23 mouse cellular contexts compared by ENCODE assay signal in genomic region chr16:20112649-20113048, GRCm38 (mm10). TPM values are rescaled to one million over a fixed set of nuclear protein-coding genes. Genes with fewer than 3 reads are reported as not detected.
DNase-seq lines count a peak whose midpoint lies in the region; ATAC-seq and TF ChIP-seq lines count a peak whose summit lies in the region.
"Had no signal": no experiment of that assay in that cellular context is flagged by ENCODE, and none has a peak within 500 bp of the region (broad histone marks: within the 10 kb centered on the region; RNA-seq: fewer than 3 reads in every experiment).

No protein-coding gene starts in this region.

- peak; percentile 22 for DNase-seq in forebrain, embryonic 14.5 days (ENCODE audit: low spot score)
- DNase-seq in forebrain, embryonic 11.5 days (ENCODE audit: low spot score), result no peak
- DNase-seq in gastrocnemius, postnatal 14 days, result peak; percentile 31
- DNase-seq in gastrocnemius, adult 8-10 months (ENCODE audit: low spot score in 2 of 2), result no peak
- no peak for DNase-seq in midbrain, embryonic 10.5 days (ENCODE audit: low spot score)
- peak; percentile 7 for DNase-seq in hindbrain, postnatal 0 days (ENCODE audit: low spot score)
- DNase-seq: cerebellum, adult 11-12 months; heart, postnatal 36 days; kidney, adult 9 months; kidney, postnatal 14 days; layer of hippocampus, adult 9-11 months; liver; thymus, adult 2 months; thymus, postnatal 36 days had no signal

- H3K9me3 ChIP-seq in forebrain, embryonic 14.5 days (replicated peaks; ENCODE audit: control insufficient read depth, low read length), result peaks cover 4% of the 10 kb centered on the region; the same call in 1 of the 2 replicates
- no peaks in the 10 kb centered on the region for H3K9me3 ChIP-seq in forebrain, embryonic 11.5 days (ENCODE audit: control insufficient read depth, low read length)
- no peaks in the 10 kb centered on the region; the same call in 1 of the 2 replicates for H3K9me3 ChIP-seq in midbrain, embryonic 13.5 days
- peaks cover 9% of the 10 kb centered on the region; the same call in 1 of the 2 replicates for H3K9me3 ChIP-seq in midbrain, embryonic 10.5 days (replicated peaks)
- H3K9me3 ChIP-seq in hindbrain, postnatal 0 days (ENCODE audit: low read length), result no peaks in the 10 kb centered on the region
- H3K9me3 ChIP-seq: lung, embryonic 15.5 days; neural tube, embryonic 13.5 days had no signal

- no peak overlapping the region for H3K9ac ChIP-seq in forebrain, embryonic 14.5 days (ENCODE audit: low read length)
- H3K9ac ChIP-seq in forebrain, embryonic 11.5 days (ENCODE audit: low read length), result no peak overlapping the region
- no peak overlapping the region for H3K9ac ChIP-seq in midbrain, embryonic 13.5 days (replicated peaks)
- H3K9ac ChIP-seq in hindbrain, postnatal 0 days (replicated peaks; ENCODE audit: low read length), result no peak overlapping the region
- H3K9ac ChIP-seq: liver, embryonic 14.5 days; lung, embryonic 15.5 days; neural tube, embryonic 13.5 days had no signal

- no peak for TF ChIP-seq CTCF in hindbrain, postnatal 0 days (IDR thresholded peaks at IDR 0.05; ENCODE audit: low read depth)

- 70% methylated on average over 2 of the region's 2 CpGs for WGBS in forebrain, embryonic 14.5 days
- 85% methylated on average over 2 of the region's 2 CpGs for WGBS in forebrain, embryonic 11.5 days
- 75% methylated on average over 2 of the region's 2 CpGs for WGBS in midbrain, embryonic 13.5 days
- 88% methylated on average over 2 of the region's 2 CpGs for WGBS in midbrain, embryonic 10.5 days
- 42% methylated on average over 2 of the region's 2 CpGs for WGBS in hindbrain, postnatal 0 days

- ATAC-seq in forebrain, embryonic 14.5 days, result peak; percentile 26; the same call in 1 of the 2 replicates
- no peak for ATAC-seq in forebrain, embryonic 11.5 days (replicated peaks; ENCODE audit: low FRiP score)
- ATAC-seq in midbrain, embryonic 13.5 days, result 0 out of 2 replicates have a peak, but pooled peaks have one; percentile 44
- no peak for ATAC-seq in hindbrain, postnatal 0 days
- ATAC-seq: CD4-positive, CD25-positive, alpha-beta regulatory T cell, adult 4 months; intestine, postnatal 0 days had no signal

- peaks cover 79% of the 10 kb centered on the region for H3K36me3 ChIP-seq in forebrain, embryonic 14.5 days (ENCODE audit: control insufficient read depth, insufficient read depth, low read length)
- peaks cover 11% of the 10 kb centered on the region for H3K36me3 ChIP-seq in forebrain, embryonic 11.5 days (ENCODE audit: control insufficient read depth, insufficient read depth, low read length)
- H3K36me3 ChIP-seq in midbrain, embryonic 13.5 days, result peaks cover 74% of the 10 kb centered on the region
- peaks cover 72% of the 10 kb centered on the region for H3K36me3 ChIP-seq in midbrain, embryonic 10.5 days
- H3K36me3 ChIP-seq in hindbrain, postnatal 0 days (ENCODE audit: insufficient read depth, low read length), result peaks cover 26% of the 10 kb centered on the region

- no peak overlapping the region for H3K27ac ChIP-seq in forebrain, embryonic 14.5 days (ENCODE audit: low read depth, low read length)
- H3K27ac ChIP-seq in forebrain, embryonic 11.5 days (ENCODE audit: low read depth, low read length), result no peak overlapping the region
- H3K27ac ChIP-seq in midbrain, embryonic 13.5 days, result no peak overlapping the region
- H3K27ac ChIP-seq in midbrain, embryonic 10.5 days (replicated peaks), result no peak overlapping the region
- H3K27ac ChIP-seq in hindbrain, postnatal 0 days, result no peak overlapping the region
- H3K27ac ChIP-seq: liver, embryonic 14.5 days; lung, embryonic 15.5 days; neural tube, embryonic 13.5 days had no signal

- H3K4me2 ChIP-seq in forebrain, embryonic 14.5 days (ENCODE audit: low read length), result no peak overlapping the region
- no peak overlapping the region for H3K4me2 ChIP-seq in forebrain, embryonic 11.5 days (ENCODE audit: low read depth, low read length, severe bottlenecking)
- H3K4me2 ChIP-seq in midbrain, embryonic 13.5 days (replicated peaks), result no peak overlapping the region
- no peak overlapping the region for H3K4me2 ChIP-seq in hindbrain, postnatal 0 days (ENCODE audit: low read depth, low read length)
- H3K4me2 ChIP-seq: heart, embryonic 11.5 days; lung, embryonic 15.5 days; midbrain, embryonic 11.5 days; neural tube, embryonic 13.5 days had no signal

- no peaks in the 10 kb centered on the region for H3K27me3 ChIP-seq in forebrain, embryonic 14.5 days (replicated peaks; ENCODE audit: control insufficient read depth, insufficient read depth, low read length)
- H3K27me3 ChIP-seq in forebrain, embryonic 11.5 days (ENCODE audit: control insufficient read depth, insufficient read depth, low read length), result no peaks in the 10 kb centered on the region; the same call in 1 of the 2 replicates
- H3K27me3 ChIP-seq in midbrain, embryonic 13.5 days, result 0 out of 2 replicates have a peak, but pooled peaks cover 2% of the 10 kb centered on the region
- peaks cover 20% of the 10 kb centered on the region for H3K27me3 ChIP-seq in midbrain, embryonic 10.5 days (ENCODE audit: low read depth, poor library complexity, severe bottlenecking)
- no peaks in the 10 kb centered on the region for H3K27me3 ChIP-seq in hindbrain, postnatal 0 days (ENCODE audit: insufficient read depth, low read length)
- H3K27me3 ChIP-seq: lung, embryonic 15.5 days; neural tube, embryonic 13.5 days had no signal

- H3K4me1 ChIP-seq in forebrain, embryonic 14.5 days (ENCODE audit: control insufficient read depth, insufficient read depth, low read length), result peaks cover 4% of the 10 kb centered on the region; the same call in 1 of the 2 replicates
- no peaks in the 10 kb centered on the region for H3K4me1 ChIP-seq in forebrain, embryonic 11.5 days (replicated peaks; ENCODE audit: control insufficient read depth, insufficient read depth, low read length)
- H3K4me1 ChIP-seq in midbrain, embryonic 13.5 days (replicated peaks), result peaks cover 27% of the 10 kb centered on the region
- peaks cover 7% of the 10 kb centered on the region for H3K4me1 ChIP-seq in midbrain, embryonic 10.5 days
- H3K4me1 ChIP-seq in hindbrain, postnatal 0 days (ENCODE audit: insufficient read depth, low read length), result no peaks in the 10 kb centered on the region
- H3K4me1 ChIP-seq: lung, embryonic 15.5 days had no signal

- intact Hi-C loops in gastrocnemius, postnatal 14 days (cut with DNase I; ENCODE audit: low total_unique reads), result no loop called here

- H3K4me3 ChIP-seq in forebrain, embryonic 14.5 days (ENCODE audit: low read depth, low read length), result no peak overlapping the region
- no peak overlapping the region for H3K4me3 ChIP-seq in forebrain, embryonic 11.5 days (ENCODE audit: low read depth, low read length)
- no peak overlapping the region for H3K4me3 ChIP-seq in midbrain, embryonic 13.5 days (replicated peaks)
- H3K4me3 ChIP-seq in midbrain, embryonic 10.5 days, result no peak overlapping the region
- H3K4me3 ChIP-seq in hindbrain, postnatal 0 days (ENCODE audit: low read length), result no peak overlapping the region
- H3K4me3 ChIP-seq: lung, embryonic 15.5 days; myocyte; neural tube, embryonic 13.5 days had no signal

RNA-seq across cellular contexts. Expression of gene Klhl24, which starts 15.3 kb away (rescaled TPM):
- polyA plus RNA-seq in forebrain, embryonic 14.5 days (2014; fragmentation: Nextera tagmentation; extraction: Ambion mirVana), result 70.8 and 82.2 TPM in 2 replicates
- 30.6 and 33.0 TPM in 2 replicates for polyA plus RNA-seq in forebrain, embryonic 11.5 days (2014; fragmentation: Nextera tagmentation; extraction: Ambion mirVana)
- 100 to 1,000 TPM; 163 to 199 TPM for total RNA-seq in gastrocnemius, postnatal 14 days (2021)
- 100 to 1,000 TPM; 149 to 159 (median 156) TPM for total RNA-seq in gastrocnemius, adult 8-10 months (2022)
- polyA plus RNA-seq in midbrain, embryonic 13.5 days (2015; fragmentation: Nextera tagmentation; extraction: Ambion mirVana), result 64.6 and 69.3 TPM in 2 replicates
- polyA plus RNA-seq in midbrain, embryonic 10.5 days (2016; fragmentation: Nextera tagmentation; extraction: Ambion mirVana), result 20.6 and 34.6 TPM in 2 replicates
- 75.5 and 80.7 TPM in 2 replicates for total RNA-seq in hindbrain, postnatal 0 days (2014; rRNA removed)
- 34.8 and 36.2 TPM in 2 replicates for polyA plus RNA-seq in hindbrain, postnatal 0 days (2015; fragmentation: Nextera tagmentation; extraction: Ambion mirVana)

RNA-seq across cellular contexts. Expression of gene Yeats2, which starts 28.2 kb away (rescaled TPM):
- 15.5 and 19.5 TPM in 2 replicates for polyA plus RNA-seq in forebrain, embryonic 14.5 days (2014; fragmentation: Nextera tagmentation; extraction: Ambion mirVana)
- 46.8 and 51.4 TPM in 2 replicates for polyA plus RNA-seq in forebrain, embryonic 11.5 days (2014; fragmentation: Nextera tagmentation; extraction: Ambion mirVana)
- 10 to 100 TPM; 12.4 to 12.5 TPM for total RNA-seq in gastrocnemius, postnatal 14 days (2021)
- total RNA-seq in gastrocnemius, adult 8-10 months (2022), result 1 to 10 TPM; 3.3 to 7.6 (median 5.8) TPM
- 28.1 and 29.6 TPM in 2 replicates for polyA plus RNA-seq in midbrain, embryonic 13.5 days (2015; fragmentation: Nextera tagmentation; extraction: Ambion mirVana)
- polyA plus RNA-seq in midbrain, embryonic 10.5 days (2016; fragmentation: Nextera tagmentation; extraction: Ambion mirVana), result 35.2 and 38.5 TPM in 2 replicates
- total RNA-seq in hindbrain, postnatal 0 days (2014; rRNA removed), result 43.6 and 48.6 TPM in 2 replicates
- 11.1 and 11.4 TPM in 2 replicates for polyA plus RNA-seq in hindbrain, postnatal 0 days (2015; fragmentation: Nextera tagmentation; extraction: Ambion mirVana)

Comparison
In these comparisons a context has a peak if more than half of its experiments do, and no peak if none do; other contexts are left out.
1. ATAC-seq: peak in forebrain, embryonic 14.5 days (single experiment) and midbrain, embryonic 13.5 days (single experiment); none in forebrain, embryonic 11.5 days (single experiment) and hindbrain, postnatal 0 days (single experiment).
2. DNase-seq: peak in forebrain, embryonic 14.5 days (single experiment), gastrocnemius, postnatal 14 days (single experiment) and hindbrain, postnatal 0 days (single experiment); none in forebrain, embryonic 11.5 days (single experiment), gastrocnemius, adult 8-10 months (0 of 2) and midbrain, embryonic 10.5 days (single experiment).